Mouse (Mus musculus) macrophage (primary cell): ENCODE results near the gene Nyap2. TPM values are rescaled to one million over a fixed set of nuclear protein-coding genes. Genes with fewer than 3 reads are reported as not detected.
"Not testable (repeated sequence)": the region's sequence is repeated elsewhere in the genome, so short reads cannot be mapped to it uniquely, and the experiment has no call there.

ENCODE experiments used
- H3K27ac ChIP-seq: fragments of 350-480 bp; formaldehyde crosslinking; 2 replicates; pipeline ENCODE4 v1.9.0; 2021
- H3K36me3 ChIP-seq: fragments of 350-480 bp; formaldehyde crosslinking; 2 replicates; pipeline ENCODE4 v1.9.0; 2021; ENCODE audit errors: inconsistent target
- H3K4me3 ChIP-seq: fragments of 350-480 bp; formaldehyde crosslinking; 2 replicates; pipeline ENCODE4 v1.9.0; 2021; ENCODE audit errors: inconsistent target
- H3K79me2 ChIP-seq: fragments of 350-480 bp; formaldehyde crosslinking; 2 replicates; pipeline ENCODE4 v1.9.0; 2021; ENCODE audit errors: inconsistent target
- WGBS: methylation state at CpG from one replicate; pipeline ENCODE4 v1.1.7; 2026; ENCODE audit warnings: inconsistent platforms; ENCODE audit not compliant: missing documents; 5-methylcytosine and 5-hydroxymethylcytosine counted together
- polyA plus RNA-seq: library from polyadenylated mRNA; stranded (reverse); fragments of 250-400 nt; gene quantifications from 3 replicates; pipeline ENCODE4 v1.2.4, GENCODE M21; 2018; ENCODE audit warnings: inconsistent platforms

The Nyap2 gene
- polyA plus RNA-seq, 1 experiment from 2014 or later, result 0.16 TPM

GRCm38 (mm10) chr1:81119732-81120131, 43.0 kb downstream of the Nyap2 start:
- H3K27ac ChIP-seq, result no peak overlapping the region
- H3K36me3 ChIP-seq, result no peaks in the 10 kb centered on the region
- no peak overlapping the region for H3K4me3 ChIP-seq

GRCm38 (mm10) chr1:81132007-81132712, 55.4 kb downstream of the Nyap2 start:
- H3K4me3 ChIP-seq, result no peak overlapping the region
- no peaks in the 10 kb centered on the region for H3K79me2 ChIP-seq
- no peaks in the 10 kb centered on the region for H3K36me3 ChIP-seq
- no peak overlapping the region for H3K27ac ChIP-seq
- 95% methylated on average over 7 of the region's 8 CpGs for WGBS

More at GRCm38 (mm10) chr1:81119732-81120131, 43.0 kb downstream of the Nyap2 start:
- H3K79me2 ChIP-seq, result no peaks in the 10 kb centered on the region

GRCm38 (mm10) chr1:81143855-81144254, 67.1 kb downstream of the Nyap2 start:
- H3K79me2 ChIP-seq, result no peaks in the 10 kb centered on the region
- H3K36me3 ChIP-seq, result no peaks in the 10 kb centered on the region
- H3K27ac ChIP-seq, result no peak overlapping the region
- H3K4me3 ChIP-seq, result no peak overlapping the region

GRCm38 (mm10) chr1:81145576-81145975, 68.8 kb downstream of the Nyap2 start:
- H3K4me3 ChIP-seq, result no peak overlapping the region
- H3K79me2 ChIP-seq, result no peaks in the 10 kb centered on the region
- no peaks in the 10 kb centered on the region for H3K36me3 ChIP-seq
- H3K27ac ChIP-seq, result no peak overlapping the region

GRCm38 (mm10) chr1:81169245-81169644, 92.5 kb downstream of the Nyap2 start:
- Histone ChIP-seq H3K27ac (no peak overlapping the region), H3K36me3 (no peaks in the 10 kb centered on the region), H3K79me2 (no peaks in the 10 kb centered on the region), H3K4me3 (no peak overlapping the region)
- 89% methylated on average over 3 of the region's 3 CpGs for WGBS

GRCm38 (mm10) chr1:81172703-81173102, 96.0 kb downstream of the Nyap2 start:
- Histone ChIP-seq H3K27ac (no peak overlapping the region), H3K79me2 (no peaks in the 10 kb centered on the region), H3K36me3 (no peaks in the 10 kb centered on the region), H3K4me3 (no peak overlapping the region)

GRCm38 (mm10) chr1:81173303-81173702, 96.6 kb downstream of the Nyap2 start:
- Histone ChIP-seq H3K36me3 (no peaks in the 10 kb centered on the region), H3K27ac (no peak overlapping the region), H3K79me2 (no peaks in the 10 kb centered on the region), H3K4me3 (no peak overlapping the region)
- 87% methylated on average over 1 of the region's 1 CpGs for WGBS

GRCm38 (mm10) chr1:81179725-81180124, 103.0 kb downstream of the Nyap2 start:
- Histone ChIP-seq H3K4me3 (no peak overlapping the region), H3K36me3 (no peaks in the 10 kb centered on the region)
- WGBS, result 96% methylated on average over 4 of the region's 4 CpGs

GRCm38 (mm10) chr1:81180686-81181085, 103.9 kb downstream of the Nyap2 start:
- no peaks in the 10 kb centered on the region for H3K36me3 ChIP-seq
- H3K27ac ChIP-seq, result no peak overlapping the region
- no peaks in the 10 kb centered on the region for H3K79me2 ChIP-seq
- no peak overlapping the region for H3K4me3 ChIP-seq
- WGBS, result 84% methylated on average over 2 of the region's 3 CpGs

More at GRCm38 (mm10) chr1:81179725-81180124, 103.0 kb downstream of the Nyap2 start:
- Histone ChIP-seq H3K79me2 (no peaks in the 10 kb centered on the region), H3K27ac (no peak overlapping the region)

- no peaks in the 10 kb centered on the region for H3K36me3 ChIP-seq
- no peak overlapping the region for H3K27ac ChIP-seq
- 93% methylated on average over 2 of the region's 2 CpGs for WGBS
- H3K79me2 ChIP-seq, result no peaks in the 10 kb centered on the region
- no peak overlapping the region for H3K4me3 ChIP-seq
Measured at GRCm38 (mm10) chr1:81209536-81209935, 132.8 kb downstream of the Nyap2 start.

- no peak overlapping the region for H3K27ac ChIP-seq
Measured at GRCm38 (mm10) chr1:81211491-81211890, 134.7 kb downstream of the Nyap2 start.

GRCm38 (mm10) chr1:81219790-81220189, 143.0 kb downstream of the Nyap2 start:
- Histone ChIP-seq H3K27ac (no peak overlapping the region), H3K36me3 (no peaks in the 10 kb centered on the region), H3K79me2 (no peaks in the 10 kb centered on the region), H3K4me3 (no peak overlapping the region)
- 83% methylated on average over 1 of the region's 1 CpGs for WGBS

More at GRCm38 (mm10) chr1:81211491-81211890, 134.7 kb downstream of the Nyap2 start:
- H3K4me3 ChIP-seq, result no peak overlapping the region
- H3K79me2 ChIP-seq, result no peaks in the 10 kb centered on the region
- WGBS, result 86% methylated on average over 4 of the region's 4 CpGs
- no peaks in the 10 kb centered on the region for H3K36me3 ChIP-seq

GRCm38 (mm10) chr1:81231759-81232406, 155.1 kb downstream of the Nyap2 start:
- WGBS, result 100% methylated on average over 2 of the region's 2 CpGs
- no peak overlapping the region for H3K4me3 ChIP-seq
- H3K36me3 ChIP-seq, result no peaks in the 10 kb centered on the region
- no peaks in the 10 kb centered on the region for H3K79me2 ChIP-seq
- H3K27ac ChIP-seq, result no peak overlapping the region

GRCm38 (mm10) chr1:81232407-81232789, 155.6 kb downstream of the Nyap2 start:
- not testable (repeated sequence) for H3K27ac ChIP-seq, H3K4me3 ChIP-seq, H3K79me2 ChIP-seq, H3K36me3 ChIP-seq
- 90% methylated on average over 4 of the region's 5 CpGs for WGBS

GRCm38 (mm10) chr1:81248447-81249205, 171.9 kb downstream of the Nyap2 start:
- Histone ChIP-seq H3K27ac (no peak overlapping the region), H3K4me3 (no peak overlapping the region), H3K79me2 (no peaks in the 10 kb centered on the region), H3K36me3 (no peaks in the 10 kb centered on the region)
- WGBS, result 88% methylated on average over 2 of the region's 3 CpGs
